Mouse (Mus musculus): ENCODE measurements around the gene Esrrg. TPM values are rescaled to one million over a fixed set of nuclear protein-coding genes. Genes with fewer than 3 reads are reported as not detected.

Esrrg gene
- polyA plus RNA-seq, 1 experiment, result 2.7 TPM

DNA sequence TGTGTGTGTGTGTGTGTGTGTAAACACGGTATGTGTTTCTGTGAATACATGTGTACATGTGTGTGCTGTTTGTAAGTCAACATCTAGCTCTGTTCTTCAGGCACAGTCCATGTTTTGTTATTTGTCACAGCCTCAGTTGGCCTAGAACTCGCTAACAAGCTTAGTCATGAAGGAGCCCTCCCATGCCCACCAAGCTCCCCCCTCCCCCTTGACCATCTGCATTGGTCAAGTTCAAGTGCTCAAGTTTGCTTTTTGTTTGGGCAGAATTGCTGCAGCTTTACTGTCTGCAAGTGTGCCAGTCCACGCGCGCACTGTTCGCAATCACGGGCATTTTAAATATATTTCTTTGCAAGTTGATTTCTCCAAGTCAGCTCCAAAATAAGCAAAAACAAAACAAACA, 298.8 kb downstream of the Esrrg start:
- no peak for DNase-seq (ENCODE audit: low read depth)

- DNase-seq (ENCODE audit: low read depth), result no peak
Measured at GRCm38 (mm10) chr1:187907871-187908270, 299.3 kb downstream of the Esrrg start.

DNA sequence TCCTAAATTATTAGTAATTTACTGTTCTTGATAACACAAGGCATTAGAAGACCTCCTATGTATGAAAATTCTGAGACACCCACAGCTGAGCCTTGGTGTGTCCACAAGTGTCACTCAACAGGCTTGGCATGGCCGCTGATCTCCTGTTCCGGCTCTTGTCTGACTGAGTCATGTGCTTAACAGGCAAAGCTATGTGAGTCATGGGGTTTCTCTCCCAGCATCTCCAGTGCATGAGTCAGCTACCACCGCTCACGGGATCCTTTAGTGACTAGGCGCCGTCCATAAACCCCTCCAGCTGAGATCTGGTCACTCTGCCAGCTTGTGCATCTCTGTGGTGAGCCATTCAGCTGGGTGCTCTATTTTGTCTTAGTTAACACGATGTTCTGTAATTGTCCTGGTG, 302.1 kb downstream of the Esrrg start:
- no peak for DNase-seq (ENCODE audit: low read depth)

DNA sequence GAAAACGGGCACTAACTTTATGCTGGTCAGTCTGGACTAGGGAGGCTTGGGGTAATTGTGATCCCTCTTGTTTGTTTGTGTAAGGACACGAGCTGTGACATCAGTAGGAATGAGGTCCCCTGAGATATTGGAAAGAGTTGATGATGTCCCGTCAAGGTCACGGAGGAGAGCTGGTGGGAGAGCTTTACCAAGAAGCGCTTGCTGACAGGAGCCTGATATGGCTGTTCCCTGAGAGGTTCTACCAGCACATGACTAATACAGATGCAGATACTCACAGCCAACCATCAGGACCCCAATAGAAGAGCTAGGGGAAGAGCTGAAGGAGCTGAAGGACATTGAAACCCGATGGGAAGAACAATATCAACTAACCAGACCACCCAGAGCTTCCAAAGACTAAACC, 302.6 kb downstream of the Esrrg start:
- no peak for DNase-seq (ENCODE audit: low read depth)

- DNase-seq (ENCODE audit: low read depth), result no peak
Measured at GRCm38 (mm10) chr1:187918303-187918702, 309.7 kb downstream of the Esrrg start.

DNA sequence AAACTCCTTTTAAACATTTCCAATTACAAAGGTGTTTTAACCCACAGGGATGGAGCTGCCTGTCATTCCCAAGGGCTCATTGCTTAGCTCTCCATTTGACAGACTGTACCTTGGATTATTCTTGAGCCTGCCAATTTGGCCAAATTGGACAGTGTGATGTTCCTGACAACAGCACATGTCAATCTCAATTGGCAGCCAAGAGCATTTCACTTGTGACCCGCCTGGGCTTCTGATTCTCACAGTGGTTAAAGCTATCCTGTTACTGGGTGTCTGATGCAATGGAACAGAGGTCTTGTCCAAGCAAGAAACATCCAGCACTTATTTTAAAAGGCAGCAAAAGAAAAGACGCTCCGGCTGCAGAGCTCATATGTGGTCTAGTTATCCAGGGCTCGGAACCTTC, 310.3 kb downstream of the Esrrg start:
- no peak for DNase-seq (ENCODE audit: low read depth)

- no peak for DNase-seq (ENCODE audit: low read depth)
Measured at GRCm38 (mm10) chr1:187920156-187920777, 311.7 kb downstream of the Esrrg start.

GRCm38 (mm10) chr1:187931146-187931545, 322.6 kb downstream of the Esrrg start:
- DNase-seq (ENCODE audit: low read depth), result no peak

- DNase-seq (ENCODE audit: low read depth), result no peak
Measured at GRCm38 (mm10) chr1:187938652-187939051, 330.1 kb downstream of the Esrrg start.

DNA sequence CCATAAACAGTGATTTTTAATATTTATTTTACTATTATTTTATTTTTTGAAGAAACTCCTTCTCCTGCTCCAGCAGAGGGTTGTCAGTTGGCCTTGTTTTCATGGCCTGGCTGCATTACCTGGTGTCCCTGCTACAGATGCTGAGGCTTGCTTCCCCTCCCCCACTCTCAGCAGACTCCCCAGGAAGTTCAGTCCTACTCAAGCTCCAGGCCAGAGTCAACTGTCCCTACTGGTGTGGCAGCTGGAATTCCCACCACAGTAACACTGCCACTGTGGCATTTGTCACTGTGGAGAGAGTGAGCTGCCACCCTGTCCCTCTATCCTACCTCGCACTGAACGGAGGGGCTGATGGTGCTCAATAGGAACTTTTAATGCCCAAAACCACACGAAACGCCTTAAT, 330.5 kb downstream of the Esrrg start:
- DNase-seq (ENCODE audit: low read depth), result no peak

GRCm38 (mm10) chr1:187951506-187951905, 342.9 kb downstream of the Esrrg start:
- DNase-seq (ENCODE audit: low read depth), result no peak

- no peak for DNase-seq (ENCODE audit: low read depth)
Measured at GRCm38 (mm10) chr1:187956702-187957101, 348.1 kb downstream of the Esrrg start.

GRCm38 (mm10) chr1:187959192-187959591, 350.6 kb downstream of the Esrrg start:
- DNase-seq (ENCODE audit: low read depth), result no peak

- no peak for DNase-seq (ENCODE audit: low read depth)
Measured at GRCm38 (mm10) chr1:187961452-187961851, 352.9 kb downstream of the Esrrg start.

DNA sequence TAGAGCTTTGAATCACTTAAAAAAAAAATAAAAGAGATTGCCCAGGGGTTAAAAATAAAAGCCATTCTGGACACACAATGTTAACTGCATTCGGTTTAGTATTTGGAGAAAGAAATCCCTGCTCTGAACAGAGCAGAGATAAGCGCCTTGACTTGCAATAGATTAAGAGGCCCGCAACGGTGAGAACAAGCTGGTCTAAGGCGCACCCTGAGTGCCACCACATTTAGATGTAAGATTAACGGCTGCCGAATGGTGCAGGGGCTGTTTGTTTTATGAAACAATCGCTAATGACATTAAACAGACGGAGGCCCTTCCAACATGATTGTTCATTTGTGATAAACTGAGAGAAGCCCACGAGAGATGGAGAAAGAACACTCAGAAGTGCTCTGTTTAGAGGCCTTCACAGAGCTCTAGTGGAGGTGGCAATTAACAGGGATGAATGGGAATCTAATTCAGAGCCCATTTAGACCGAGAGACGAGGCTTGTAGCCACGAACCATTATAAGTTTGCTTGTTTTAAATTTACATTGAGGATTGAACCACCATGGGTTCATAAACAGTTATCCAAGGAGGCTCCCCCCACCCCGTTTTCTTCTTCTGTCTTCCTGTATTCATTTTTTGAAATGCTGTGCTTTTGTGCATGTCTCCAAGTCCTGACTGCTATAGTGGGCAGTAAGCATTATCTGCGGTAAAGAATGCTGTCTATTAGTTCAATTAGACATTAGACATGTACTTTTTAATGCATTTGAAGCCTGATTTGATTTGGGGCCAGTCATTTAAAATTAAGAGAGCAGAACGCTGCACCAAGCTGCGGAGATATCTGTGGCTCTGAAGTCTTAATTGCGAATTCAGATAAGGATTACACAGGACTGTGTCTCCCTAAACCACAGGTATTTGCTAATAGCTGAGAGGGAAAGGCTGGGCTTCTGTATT, 356.5 kb downstream of the Esrrg start:
- DNase-seq (ENCODE audit: low read depth), result no peak

DNA sequence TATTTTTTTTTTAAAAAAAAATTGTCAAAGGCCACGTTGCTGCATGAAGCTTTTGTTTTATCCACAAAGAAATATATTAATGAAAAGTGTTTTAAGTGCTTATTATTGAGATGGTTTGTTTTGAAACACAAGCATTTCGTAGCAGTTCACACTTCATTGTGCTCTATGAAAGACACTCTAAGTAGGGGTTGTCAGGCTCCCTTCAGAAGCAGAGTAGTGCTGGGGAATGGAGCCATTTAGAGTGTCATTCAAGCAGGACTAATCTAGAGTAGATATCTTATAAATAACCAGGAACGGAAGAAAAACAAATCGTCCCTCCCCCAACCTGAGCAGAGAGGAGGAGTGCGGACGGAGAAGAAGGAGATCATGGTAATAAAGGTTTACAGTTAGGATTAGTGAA, 357.3 kb downstream of the Esrrg start:
- no peak for DNase-seq (ENCODE audit: low read depth)

DNA sequence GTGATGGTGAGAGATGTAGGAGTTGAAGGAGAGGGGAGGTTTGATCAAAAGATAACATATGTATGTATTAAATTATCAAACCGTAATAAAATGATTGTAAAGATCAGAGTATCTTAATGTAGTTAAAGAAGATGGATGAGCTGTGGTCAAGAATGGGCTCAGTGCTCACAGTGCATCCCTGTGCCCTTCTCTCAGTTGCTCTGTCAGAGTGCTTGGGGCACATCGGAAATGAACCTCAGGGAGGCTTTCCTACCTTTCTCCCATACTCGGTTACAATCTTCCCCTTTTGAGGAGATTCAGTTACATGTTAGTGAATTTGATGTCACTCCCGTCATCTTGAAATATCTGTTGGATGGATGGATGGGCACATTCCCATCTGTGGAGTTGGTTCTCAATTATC, 359.8 kb downstream of the Esrrg start:
- DNase-seq (ENCODE audit: low read depth), result no peak

DNA sequence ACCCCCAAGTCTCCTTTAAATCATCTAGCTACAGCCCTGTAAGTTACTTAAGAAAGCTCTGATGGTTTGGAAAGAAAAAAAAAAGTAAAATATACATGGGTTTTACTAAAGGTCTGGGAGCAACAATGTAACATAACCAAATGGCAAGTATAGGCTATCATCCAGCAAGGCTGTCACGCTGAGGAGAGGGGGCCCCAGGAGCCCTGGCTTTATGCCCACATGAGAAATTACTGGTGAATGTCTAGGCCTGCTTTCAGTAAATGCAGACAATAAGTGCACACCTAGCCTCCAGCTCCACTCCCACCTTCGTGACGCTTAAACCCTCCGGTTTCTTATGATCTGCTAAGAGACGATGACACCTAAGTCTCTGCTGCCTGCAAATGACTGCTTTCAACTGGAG, 360.9 kb downstream of the Esrrg start:
- DNase-seq (ENCODE audit: low read depth), result no peak

DNA sequence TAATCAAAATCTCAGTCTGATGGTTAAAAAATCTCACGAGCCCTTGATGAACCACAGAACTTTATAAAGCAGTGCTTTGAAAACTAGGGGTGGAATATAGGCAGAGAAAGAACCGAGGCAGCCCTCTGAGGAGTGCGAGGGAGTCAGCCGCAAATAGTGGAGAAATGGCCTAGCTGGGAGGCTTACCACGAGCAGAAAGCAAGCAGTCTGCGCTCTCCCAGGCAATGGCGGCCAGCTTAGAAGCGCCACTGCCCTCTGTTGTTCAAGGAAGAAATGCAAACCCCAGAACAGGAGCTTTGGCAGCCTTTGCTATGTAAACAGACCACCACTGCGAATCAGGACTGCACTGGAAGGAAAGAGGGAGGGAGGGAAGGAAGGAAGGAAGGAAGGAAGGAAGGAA, 365.8 kb downstream of the Esrrg start:
- DNase-seq (ENCODE audit: low read depth), result no peak

DNA sequence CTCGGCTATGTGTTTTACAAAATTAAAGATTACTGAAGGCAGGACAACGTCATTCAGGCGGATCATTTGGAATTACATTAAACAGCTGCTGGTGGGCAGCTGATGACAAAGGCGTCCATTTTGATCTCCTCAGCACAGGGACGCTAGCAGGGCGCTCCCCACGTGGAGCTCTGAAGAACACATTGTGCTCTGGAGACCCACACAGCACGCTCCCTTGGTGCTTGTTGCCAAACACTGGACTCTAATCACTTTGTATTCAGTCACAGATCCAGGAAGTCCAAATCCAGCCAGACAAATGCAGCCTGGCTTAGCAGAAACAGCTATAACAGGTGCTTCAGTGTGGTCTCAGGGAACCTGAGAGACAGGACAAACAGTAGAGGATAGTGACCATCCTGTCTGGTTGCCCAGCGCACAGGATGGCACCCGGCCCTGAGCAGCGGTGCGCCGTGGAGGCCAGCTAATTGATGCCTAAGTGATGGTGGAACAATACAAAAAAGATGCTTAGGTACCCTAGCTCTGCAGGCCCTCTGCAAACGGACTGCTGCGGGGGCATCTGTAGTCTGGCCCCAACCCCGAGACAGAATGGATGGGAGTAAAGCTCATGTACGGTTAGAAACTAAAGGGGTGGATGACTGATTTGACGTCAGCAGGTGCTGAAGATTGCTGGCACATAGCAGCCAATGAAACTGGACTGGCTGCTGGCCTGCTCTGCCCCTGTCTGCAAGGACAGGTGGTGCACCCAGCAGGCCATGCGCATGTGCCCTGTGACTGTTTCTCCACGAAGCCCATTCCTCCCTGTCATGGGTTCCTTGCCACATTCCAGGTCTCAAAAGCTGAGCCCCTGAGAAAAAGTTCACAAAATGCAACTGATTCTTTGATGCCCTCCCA, 367.1 kb downstream of the Esrrg start:
- no peak for DNase-seq (ENCODE audit: low read depth)

DNA sequence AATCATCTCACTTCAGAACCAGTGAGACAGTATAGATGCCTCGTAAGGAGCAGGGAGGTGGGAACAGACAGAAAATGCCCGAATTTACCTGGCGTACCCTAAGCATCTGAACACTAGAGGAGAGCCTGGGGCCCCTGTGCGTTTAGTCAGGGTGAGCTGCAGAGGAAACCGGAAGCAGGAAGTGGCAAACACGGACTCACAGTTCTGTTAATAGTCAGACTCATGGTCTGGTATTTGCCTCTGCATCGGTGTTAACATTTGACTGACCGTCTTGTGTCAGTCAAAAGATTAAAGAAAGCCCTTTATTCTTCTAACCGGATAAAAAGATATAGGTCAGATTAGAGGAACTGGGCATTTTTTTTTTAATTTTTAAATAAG, 367.8 kb downstream of the Esrrg start:
- no peak for DNase-seq (ENCODE audit: low read depth)

- DNase-seq (ENCODE audit: low read depth), result no peak
Measured at GRCm38 (mm10) chr1:187981028-187981427, 372.4 kb downstream of the Esrrg start.
